Mouse (Mus musculus): ENCODE results near the gene Gm13277. TPM values are rescaled to one million over a fixed set of nuclear protein-coding genes. Genes with fewer than 3 reads are reported as not detected.
"Not testable (repeated sequence)": the region's sequence is repeated elsewhere in the genome, so short reads cannot be mapped to it uniquely, and the experiment has no call there.

Gene Gm13277
- polyA plus RNA-seq, 1 experiment from 2014 or later: not detected

- no peak for ATAC-seq (ENCODE audit: insufficient number of reproducible peaks, insufficient read depth, low FRiP score, low read depth)
- Histone ChIP-seq H3K4me1 (ENCODE audit: control insufficient read depth in 2 of 2, insufficient read depth in 2 of 2, low read length in 2 of 2) (no peaks in the 10 kb centered on the region), H3K4me3 (ENCODE audit: control insufficient read depth in 1 of 2, insufficient read depth in 1 of 2, low read depth in 1 of 2, low read length in 2 of 2) (no peak within 1 kb of the TSS), H3K27me3 (ENCODE audit: control insufficient read depth, insufficient read depth, low read length) (no peaks in the 10 kb centered on the region), H3K4me2 (ENCODE audit: low read length) (no peak within 1 kb of the TSS), H3K36me3 (ENCODE audit: control insufficient read depth, insufficient read depth, low read length) (no peaks in the 10 kb centered on the region), H3K27ac (replicated peaks in 1 of 2; ENCODE audit: control insufficient read depth in 1 of 2, insufficient read depth in 1 of 2, low read depth in 2 of 2, low read length in 2 of 2) (no peak within 1 kb of the TSS), H3K9me3 (ENCODE audit: control insufficient read depth, low read length) (no peaks in the 10 kb centered on the region), H3K9ac (ENCODE audit: low read length) (no peak within 1 kb of the TSS)
- 47% methylated on average over 3 of the region's 3 CpGs for WGBS
Measured at GRCm38 (mm10) chr4:88815928-88816327, 27.5 kb downstream of the Gm13277 start, which contains the start of gene Ifna7. Ifna7 (plus strand) TSS chr4:88816228.

DNA sequence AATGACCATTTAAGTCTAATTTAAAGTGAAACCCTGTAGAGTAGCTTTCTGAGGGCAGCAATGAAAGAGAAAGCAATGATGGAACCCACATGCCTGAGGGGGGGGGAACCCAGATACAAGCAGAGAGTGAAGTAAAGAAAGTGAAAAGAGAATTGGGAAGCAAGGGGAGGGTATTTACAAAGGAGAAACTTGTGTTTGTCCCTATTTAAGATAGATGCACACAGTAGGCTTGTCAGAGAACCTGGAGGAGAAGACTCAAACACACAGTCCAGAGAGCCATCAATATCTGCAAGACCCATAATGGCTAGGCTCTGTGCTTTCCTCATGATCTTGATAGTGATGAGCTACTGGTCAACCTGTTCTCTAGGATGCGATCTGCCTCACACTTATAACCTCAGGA, 31.2 kb downstream of the Gm13277 start, which contains the start of gene Ifna11:
Ifna11 (plus strand) TSS at position 301 of the 400 bp plus-strand sequence.
- no peak within 1 kb of the TSS for H3K4me3 ChIP-seq (ENCODE audit: control insufficient read depth in 1 of 2, insufficient read depth in 1 of 2, low read depth in 1 of 2, low read length in 2 of 2)
- no peaks in the 10 kb centered on the region for H3K4me1 ChIP-seq (ENCODE audit: control insufficient read depth in 2 of 2, insufficient read depth in 2 of 2, low read length in 2 of 2)
- H3K4me2 ChIP-seq (ENCODE audit: low read length): no peak within 1 kb of the TSS
- ATAC-seq (ENCODE audit: insufficient number of reproducible peaks, insufficient read depth, low FRiP score, low read depth): no peak
- no peak within 1 kb of the TSS for H3K9ac ChIP-seq (ENCODE audit: low read length)
- H3K36me3 ChIP-seq (ENCODE audit: control insufficient read depth, insufficient read depth, low read length): no peaks in the 10 kb centered on the region
- H3K27ac ChIP-seq (replicated peaks in 1 of 2; ENCODE audit: control insufficient read depth in 1 of 2, insufficient read depth in 1 of 2, low read depth in 2 of 2, low read length in 2 of 2): no peak within 1 kb of the TSS
- WGBS: 63% methylated on average over 1 of the region's 1 CpGs
- no peaks in the 10 kb centered on the region for H3K27me3 ChIP-seq (ENCODE audit: control insufficient read depth, insufficient read depth, low read length)
- no peaks in the 10 kb centered on the region for H3K9me3 ChIP-seq (ENCODE audit: control insufficient read depth, low read length)

GRCm38 (mm10) chr4:88822995-88823394, 34.6 kb downstream of the Gm13277 start:
- Histone ChIP-seq H3K9me3 (ENCODE audit: control insufficient read depth, low read length) (no peaks in the 10 kb centered on the region), H3K9ac (ENCODE audit: low read length) (no peak overlapping the region), H3K36me3 (ENCODE audit: control insufficient read depth, insufficient read depth, low read length) (no peaks in the 10 kb centered on the region), H3K27ac (replicated peaks in 1 of 2; ENCODE audit: control insufficient read depth in 1 of 2, insufficient read depth in 1 of 2, low read depth in 2 of 2, low read length in 2 of 2) (no peak overlapping the region), H3K4me1 (ENCODE audit: control insufficient read depth in 2 of 2, insufficient read depth in 2 of 2, low read length in 2 of 2) (no peaks in the 10 kb centered on the region), H3K27me3 (ENCODE audit: control insufficient read depth, insufficient read depth, low read length) (no peaks in the 10 kb centered on the region), H3K4me2 (ENCODE audit: low read length) (no peak overlapping the region), H3K4me3 (ENCODE audit: control insufficient read depth in 1 of 2, insufficient read depth in 1 of 2, low read depth in 1 of 2, low read length in 2 of 2) (no peak overlapping the region)
- no peak for ATAC-seq (ENCODE audit: insufficient number of reproducible peaks, insufficient read depth, low FRiP score, low read depth)
- 23% methylated on average over 4 of the region's 4 CpGs for WGBS

- H3K9ac ChIP-seq (ENCODE audit: low read length); H3K4me2 ChIP-seq (ENCODE audit: low read length); H3K4me3 ChIP-seq (ENCODE audit: control insufficient read depth in 1 of 2, insufficient read depth in 1 of 2, low read depth in 1 of 2, low read length in 2 of 2); H3K27me3 ChIP-seq (ENCODE audit: control insufficient read depth, insufficient read depth, low read length); H3K4me1 ChIP-seq (ENCODE audit: control insufficient read depth in 2 of 2, insufficient read depth in 2 of 2, low read length in 2 of 2); H3K9me3 ChIP-seq (ENCODE audit: control insufficient read depth, low read length); H3K27ac ChIP-seq (replicated peaks in 1 of 2; ENCODE audit: control insufficient read depth in 1 of 2, insufficient read depth in 1 of 2, low read depth in 2 of 2, low read length in 2 of 2); H3K36me3 ChIP-seq (ENCODE audit: control insufficient read depth, insufficient read depth, low read length); ATAC-seq (ENCODE audit: insufficient number of reproducible peaks, insufficient read depth, low FRiP score, low read depth): not testable (repeated sequence)
Measured at GRCm38 (mm10) chr4:88827116-88827515, 38.7 kb downstream of the Gm13277 start, which contains the start of gene Ifna6. Ifna6 (plus strand) TSS chr4:88827416.

GRCm38 (mm10) chr4:88830523-88830922, 42.1 kb downstream of the Gm13277 start:
- WGBS: 17% methylated on average over 4 of the region's 4 CpGs
- no peak for ATAC-seq (ENCODE audit: insufficient number of reproducible peaks, insufficient read depth, low FRiP score, low read depth)

GRCm38 (mm10) chr4:88835225-88835624, 46.8 kb downstream of the Gm13277 start, which contains the start of gene Ifna5:
Ifna5 (plus strand) TSS chr4:88835525.
- H3K27me3 ChIP-seq (ENCODE audit: control insufficient read depth, insufficient read depth, low read length); H3K9me3 ChIP-seq (ENCODE audit: control insufficient read depth, low read length); H3K4me2 ChIP-seq (ENCODE audit: low read length); H3K36me3 ChIP-seq (ENCODE audit: control insufficient read depth, insufficient read depth, low read length); ATAC-seq (ENCODE audit: insufficient number of reproducible peaks, insufficient read depth, low FRiP score, low read depth); H3K27ac ChIP-seq (replicated peaks in 1 of 2; ENCODE audit: control insufficient read depth in 1 of 2, insufficient read depth in 1 of 2, low read depth in 2 of 2, low read length in 2 of 2); H3K4me3 ChIP-seq (ENCODE audit: control insufficient read depth in 1 of 2, insufficient read depth in 1 of 2, low read depth in 1 of 2, low read length in 2 of 2); H3K4me1 ChIP-seq (ENCODE audit: control insufficient read depth in 2 of 2, insufficient read depth in 2 of 2, low read length in 2 of 2); H3K9ac ChIP-seq (ENCODE audit: low read length): not testable (repeated sequence)
- 85% methylated on average over 1 of the region's 1 CpGs for WGBS

More at GRCm38 (mm10) chr4:88830523-88830922, 42.1 kb downstream of the Gm13277 start:
- Histone ChIP-seq H3K36me3 (ENCODE audit: control insufficient read depth, insufficient read depth, low read length) (no peaks in the 10 kb centered on the region), H3K9me3 (ENCODE audit: control insufficient read depth, low read length) (no peaks in the 10 kb centered on the region), H3K27me3 (ENCODE audit: control insufficient read depth, insufficient read depth, low read length) (no peaks in the 10 kb centered on the region), H3K9ac (ENCODE audit: low read length) (no peak overlapping the region), H3K4me2 (ENCODE audit: low read length) (no peak overlapping the region), H3K4me3 (ENCODE audit: control insufficient read depth in 1 of 2, insufficient read depth in 1 of 2, low read depth in 1 of 2, low read length in 2 of 2) (no peak overlapping the region), H3K27ac (replicated peaks in 1 of 2; ENCODE audit: control insufficient read depth in 1 of 2, insufficient read depth in 1 of 2, low read depth in 2 of 2, low read length in 2 of 2) (no peak overlapping the region), H3K4me1 (ENCODE audit: control insufficient read depth in 2 of 2, insufficient read depth in 2 of 2, low read length in 2 of 2) (no peaks in the 10 kb centered on the region)

Other genes starting within 250 kb of the Gm13277 start
- not detected in 2 replicates for gene Ifna15, start 230.4 kb upstream of the Gm13277 start, polyA plus RNA-seq (2014; fragmentation: Nextera tagmentation; extraction: Ambion mirVana)
- not detected in 2 replicates for gene Ifna14, start 216.8 kb upstream of the Gm13277 start, polyA plus RNA-seq (2014; fragmentation: Nextera tagmentation; extraction: Ambion mirVana)
- gene Ifna9, start 196.2 kb upstream of the Gm13277 start, polyA plus RNA-seq (2014; fragmentation: Nextera tagmentation; extraction: Ambion mirVana): not detected in 2 replicates
- not detected in 2 replicates for gene Ifna12, start 185.3 kb upstream of the Gm13277 start, polyA plus RNA-seq (2014; fragmentation: Nextera tagmentation; extraction: Ambion mirVana)
- gene C87499, start 154.2 kb upstream of the Gm13277 start, polyA plus RNA-seq (2014; fragmentation: Nextera tagmentation; extraction: Ambion mirVana): not detected in 2 replicates
- gene Ifna13, start 144.2 kb upstream of the Gm13277 start, polyA plus RNA-seq (2014; fragmentation: Nextera tagmentation; extraction: Ambion mirVana): not detected in 2 replicates
- gene Ifna16, start 111.7 kb upstream of the Gm13277 start, polyA plus RNA-seq (2014; fragmentation: Nextera tagmentation; extraction: Ambion mirVana): not detected in 2 replicates
- not detected in 2 replicates for gene Ifna2, start 104.7 kb upstream of the Gm13277 start, polyA plus RNA-seq (2014; fragmentation: Nextera tagmentation; extraction: Ambion mirVana)
- gene Ifnab, start 97.3 kb upstream of the Gm13277 start, polyA plus RNA-seq (2014; fragmentation: Nextera tagmentation; extraction: Ambion mirVana): not detected in 2 replicates
- gene Gm26566, start 66.8 kb upstream of the Gm13277 start, polyA plus RNA-seq (2014; fragmentation: Nextera tagmentation; extraction: Ambion mirVana): 1.6 and 1.7 TPM in 2 replicates
- gene Klhl9, start 66.2 kb upstream of the Gm13277 start, polyA plus RNA-seq (2014; fragmentation: Nextera tagmentation; extraction: Ambion mirVana): 105 and 108 TPM in 2 replicates
- not detected in 2 replicates for gene Gm13271, start 33.8 kb upstream of the Gm13277 start, polyA plus RNA-seq (2014; fragmentation: Nextera tagmentation; extraction: Ambion mirVana)
- 0.49 TPM in 1 of 2 replicates, not detected in the other for gene Gm13283, start 28.5 kb upstream of the Gm13277 start, polyA plus RNA-seq (2014; fragmentation: Nextera tagmentation; extraction: Ambion mirVana)
- gene Gm13290, start 14.8 kb upstream of the Gm13277 start, polyA plus RNA-seq (2014; fragmentation: Nextera tagmentation; extraction: Ambion mirVana): not detected in 2 replicates
- not detected in 2 replicates for gene Gm13289, start 11.7 kb upstream of the Gm13277 start, polyA plus RNA-seq (2014; fragmentation: Nextera tagmentation; extraction: Ambion mirVana)
- gene Gm13272, start 8.8 kb upstream of the Gm13277 start, polyA plus RNA-seq (2014; fragmentation: Nextera tagmentation; extraction: Ambion mirVana): not detected in 2 replicates
- not detected in 2 replicates for gene Ifnz, start 6.5 kb upstream of the Gm13277 start, polyA plus RNA-seq (2014; fragmentation: Nextera tagmentation; extraction: Ambion mirVana)
- not detected in 2 replicates for gene Gm13276, start 2.9 kb upstream of the Gm13277 start, polyA plus RNA-seq (2014; fragmentation: Nextera tagmentation; extraction: Ambion mirVana)
- gene Gm13278, start 2.9 kb downstream of the Gm13277 start, polyA plus RNA-seq (2014; fragmentation: Nextera tagmentation; extraction: Ambion mirVana): not detected in 2 replicates
- gene Gm13275, start 5.9 kb downstream of the Gm13277 start, polyA plus RNA-seq (2014; fragmentation: Nextera tagmentation; extraction: Ambion mirVana): not detected in 2 replicates
- gene Gm13279, start 8.8 kb downstream of the Gm13277 start, polyA plus RNA-seq (2014; fragmentation: Nextera tagmentation; extraction: Ambion mirVana): not detected in 2 replicates
- gene Gm13285, start 11.0 kb downstream of the Gm13277 start, polyA plus RNA-seq (2014; fragmentation: Nextera tagmentation; extraction: Ambion mirVana): 0.66 and 0.80 TPM in 2 replicates
- not detected in 2 replicates for gene Gm13287, start 14.6 kb downstream of the Gm13277 start, polyA plus RNA-seq (2014; fragmentation: Nextera tagmentation; extraction: Ambion mirVana)
- gene Gm13288, start 16.9 kb downstream of the Gm13277 start, polyA plus RNA-seq (2014; fragmentation: Nextera tagmentation; extraction: Ambion mirVana): 0.07 TPM in 1 of 2 replicates, not detected in the other
- not detected in 2 replicates for gene Ifna7, start 27.6 kb downstream of the Gm13277 start, polyA plus RNA-seq (2014; fragmentation: Nextera tagmentation; extraction: Ambion mirVana)
- not detected in 2 replicates for gene Ifna11, start 31.3 kb downstream of the Gm13277 start, polyA plus RNA-seq (2014; fragmentation: Nextera tagmentation; extraction: Ambion mirVana)
- gene Ifna6, start 38.8 kb downstream of the Gm13277 start, polyA plus RNA-seq (2014; fragmentation: Nextera tagmentation; extraction: Ambion mirVana): not detected in 2 replicates
- not detected in 2 replicates for gene Ifna5, start 46.9 kb downstream of the Gm13277 start, polyA plus RNA-seq (2014; fragmentation: Nextera tagmentation; extraction: Ambion mirVana)
- not detected in 2 replicates for gene Ifna4, start 53.2 kb downstream of the Gm13277 start, polyA plus RNA-seq (2014; fragmentation: Nextera tagmentation; extraction: Ambion mirVana)
- gene Ifna1, start 61.5 kb downstream of the Gm13277 start, polyA plus RNA-seq (2014; fragmentation: Nextera tagmentation; extraction: Ambion mirVana): not detected in 2 replicates
- not detected in 2 replicates for gene Ifne, start 91.6 kb downstream of the Gm13277 start, polyA plus RNA-seq (2014; fragmentation: Nextera tagmentation; extraction: Ambion mirVana)

Measured in heart, embryonic 14.5 days (tissue).